Mouse (Mus musculus): ENCODE measurements around the gene A930033H14Rik.

DNA sequence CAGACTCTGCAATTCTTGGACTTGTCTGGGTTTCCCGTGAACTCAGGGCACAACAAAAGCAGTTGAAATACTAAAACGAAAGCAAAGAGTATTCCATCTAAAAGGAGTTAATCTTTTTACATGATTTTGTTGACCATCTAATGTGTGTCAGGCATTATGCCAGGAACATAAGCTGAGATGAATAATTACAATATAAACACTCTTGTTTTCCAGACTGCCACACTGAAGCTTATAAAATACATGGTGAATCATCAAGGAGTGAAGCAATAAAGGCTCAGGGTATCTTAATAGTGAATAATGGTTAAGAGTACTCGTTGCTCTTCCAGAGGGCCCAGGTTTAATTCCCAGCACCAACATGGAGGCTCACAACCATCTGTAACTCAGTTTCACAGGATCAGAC is 31.9 kb downstream of the A930033H14Rik start:
- TF ChIP-seq CTCF (IDR thresholded peaks at IDR 0.05; ENCODE audit: low read depth, low read length) (no peak), POLR2A (IDR thresholded peaks at IDR 0.05; ENCODE audit: borderline replicate concordance, low read depth, low read length) (no peak)

All from bone marrow macrophage, adult 2 months (primary cell).